In genomic region chr3:93493992-93494391, GRCm38 (mm10) we compare ENCODE assay signal across 8 mouse cellular contexts. TPM values are rescaled to one million over a fixed set of nuclear protein-coding genes. Genes with fewer than 3 reads are reported as not detected.
DNase-seq lines count a peak whose midpoint lies in the region; ATAC-seq lines count a peak whose summit lies in the region.

No protein-coding gene starts in this region.

- WGBS in forebrain, embryonic 10.5 days = 2% methylated on average over 4 of the region's 4 CpGs
- WGBS in hindbrain, embryonic 13.5 days = 2% methylated on average over 4 of the region's 4 CpGs
- 1% methylated on average over 4 of the region's 4 CpGs for WGBS in lung, embryonic 16.5 days

- H3K4me1 ChIP-seq in forebrain, embryonic 10.5 days = no peaks in the 10 kb centered on the region
- no peaks in the 10 kb centered on the region for H3K4me1 ChIP-seq in hindbrain, embryonic 13.5 days (replicated peaks)
- no peaks in the 10 kb centered on the region for H3K4me1 ChIP-seq in lung, embryonic 16.5 days (replicated peaks; ENCODE audit: control insufficient read depth, insufficient read depth, low read length)

- no peaks in the 10 kb centered on the region for H3K36me3 ChIP-seq in forebrain, embryonic 10.5 days (replicated peaks)
- no peaks in the 10 kb centered on the region for H3K36me3 ChIP-seq in hindbrain, embryonic 13.5 days
- no peaks in the 10 kb centered on the region for H3K36me3 ChIP-seq in lung, embryonic 16.5 days (ENCODE audit: control insufficient read depth, insufficient read depth, low read length)

- DNase-seq in MEL-GATA-1-ER (ENCODE audit: extremely low read depth, low read depth) = peak; percentile 87
- peak; percentile 62 for DNase-seq in brain, embryonic 18.5 days (ENCODE audit: low read depth, low spot score)
- peak; percentile 29 for DNase-seq in forebrain, embryonic 10.5 days (ENCODE audit: extremely low spot score, low spot score)
- peak; percentile 39 for DNase-seq in layer of hippocampus, adult 9-11 months
- DNase-seq in retina, postnatal 7 days (ENCODE audit: low read depth, low spot score) = peak; percentile 67
- DNase-seq in urinary bladder, adult 2 months (ENCODE audit: low spot score) = no peak

- H3K9ac ChIP-seq in hindbrain, embryonic 13.5 days = no peak overlapping the region
- H3K9ac ChIP-seq in lung, embryonic 16.5 days (ENCODE audit: low read length) = no peak overlapping the region

- peak; percentile 85 for ATAC-seq in hindbrain, embryonic 13.5 days (ENCODE audit: low FRiP score)
- ATAC-seq in lung, embryonic 16.5 days (ENCODE audit: low read depth) = peak; percentile 88

- H3K27ac ChIP-seq in forebrain, embryonic 10.5 days = no peak overlapping the region
- H3K27ac ChIP-seq in hindbrain, embryonic 13.5 days = no peak overlapping the region
- H3K27ac ChIP-seq in lung, embryonic 16.5 days (ENCODE audit: low read length) = no peak overlapping the region

- H3K9me3 ChIP-seq in forebrain, embryonic 10.5 days = no peaks in the 10 kb centered on the region
- no peaks in the 10 kb centered on the region for H3K9me3 ChIP-seq in hindbrain, embryonic 13.5 days
- no peaks in the 10 kb centered on the region for H3K9me3 ChIP-seq in lung, embryonic 16.5 days (ENCODE audit: control insufficient read depth, low read length)

- H3K4me3 ChIP-seq in forebrain, embryonic 10.5 days = no peak overlapping the region
- H3K4me3 ChIP-seq in hindbrain, embryonic 13.5 days = no peak overlapping the region
- H3K4me3 ChIP-seq in lung, embryonic 16.5 days (ENCODE audit: low read length) = no peak overlapping the region

- H3K27me3 ChIP-seq in forebrain, embryonic 10.5 days (ENCODE audit: poor library complexity, severe bottlenecking) = no peaks in the 10 kb centered on the region
- no peaks in the 10 kb centered on the region for H3K27me3 ChIP-seq in hindbrain, embryonic 13.5 days
- H3K27me3 ChIP-seq in lung, embryonic 16.5 days (ENCODE audit: control insufficient read depth, insufficient read depth, low read depth, low read length) = no peaks in the 10 kb centered on the region

- no peak overlapping the region for H3K4me2 ChIP-seq in hindbrain, embryonic 13.5 days
- no peak overlapping the region for H3K4me2 ChIP-seq in lung, embryonic 16.5 days (ENCODE audit: low read depth, low read length)

RNA-seq across cellular contexts. Expression of gene Tchhl1, which starts 25.4 kb away (rescaled TPM):
- not detected in 2 replicates for polyA plus RNA-seq in forebrain, embryonic 10.5 days (2016; fragmentation: Nextera tagmentation; extraction: Ambion mirVana)
- not detected in 2 replicates for polyA plus RNA-seq in hindbrain, embryonic 13.5 days (2015; fragmentation: Nextera tagmentation; extraction: Ambion mirVana)
- polyA plus RNA-seq in lung, embryonic 16.5 days (2015; fragmentation: Nextera tagmentation; extraction: Ambion mirVana) = not detected in 2 replicates
- not detected in 2 replicates for polyA plus RNA-seq in urinary bladder, adult 2 months (2012; rRNA removed)

RNA-seq across cellular contexts. Expression of gene S100a11, which starts 26.3 kb away (rescaled TPM):
- polyA plus RNA-seq in forebrain, embryonic 10.5 days (2016; fragmentation: Nextera tagmentation; extraction: Ambion mirVana) = 211 and 229 TPM in 2 replicates
- 225 and 247 TPM in 2 replicates for polyA plus RNA-seq in hindbrain, embryonic 13.5 days (2015; fragmentation: Nextera tagmentation; extraction: Ambion mirVana)
- 1,535 and 1,592 TPM in 2 replicates for polyA plus RNA-seq in lung, embryonic 16.5 days (2015; fragmentation: Nextera tagmentation; extraction: Ambion mirVana)
- 912 and 1,103 TPM in 2 replicates for polyA plus RNA-seq in urinary bladder, adult 2 months (2012; rRNA removed)

RNA-seq across cellular contexts. Expression of gene Tchh, which starts 51.9 kb away (rescaled TPM):
- 0.30 and 0.37 TPM in 2 replicates for polyA plus RNA-seq in forebrain, embryonic 10.5 days (2016; fragmentation: Nextera tagmentation; extraction: Ambion mirVana)
- polyA plus RNA-seq in hindbrain, embryonic 13.5 days (2015; fragmentation: Nextera tagmentation; extraction: Ambion mirVana) = 0.95 and 1.2 TPM in 2 replicates
- polyA plus RNA-seq in lung, embryonic 16.5 days (2015; fragmentation: Nextera tagmentation; extraction: Ambion mirVana) = 4.8 and 4.9 TPM in 2 replicates
- polyA plus RNA-seq in urinary bladder, adult 2 months (2012; rRNA removed) = 0.37 and 0.57 TPM in 2 replicates
